Mouse (Mus musculus): ENCODE data around the gene Ppp1r18. TPM values are rescaled to one million over a fixed set of nuclear protein-coding genes. Genes with fewer than 3 reads are reported as not detected.

Gene Ppp1r18
- total RNA-seq, 1 experiment, result 29.9 TPM

DNA sequence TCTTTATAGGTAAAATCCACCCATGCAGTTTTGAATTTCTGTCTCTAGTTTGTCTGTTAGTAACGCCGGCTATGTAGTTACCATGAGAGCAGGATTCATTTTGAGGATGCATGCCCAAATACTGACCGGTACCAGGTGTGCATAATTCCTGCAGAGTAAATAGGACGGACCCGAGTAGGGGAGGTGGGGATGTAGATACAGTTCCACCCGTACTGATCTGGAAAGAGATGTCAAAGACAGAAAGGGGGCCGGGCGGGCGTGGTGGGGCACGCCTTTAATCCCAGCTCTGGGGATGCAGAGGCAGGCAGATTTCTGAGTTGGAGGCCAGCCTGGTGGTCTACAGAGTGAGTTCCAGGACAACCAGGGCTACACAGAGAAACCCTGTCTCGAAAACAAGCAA lies 23.4 kb upstream of the Ppp1r18 start:
- Histone ChIP-seq H3K4me1 (ENCODE audit: control insufficient read depth in 2 of 2, insufficient read depth in 2 of 2, low read length in 2 of 2, poor library complexity in 1 of 2) (peaks cover 0 to 13% of the 10 kb centered on the region in 2 experiments; a peak in 3 of 4 replicates), H3K4me3 (ENCODE audit: insufficient read depth in 1 of 2, low read depth in 1 of 2, low read length in 2 of 2, poor library complexity in 1 of 2, severe bottlenecking in 1 of 2) (peak overlapping the region; percentile 76 to 77), H3K9me3 (ENCODE audit: control insufficient read depth, insufficient read depth, low read depth, low read length) (no peaks in the 10 kb centered on the region), H3K36me3 (ENCODE audit: control insufficient read depth, insufficient read depth, low read length, poor library complexity, severe bottlenecking) (peaks cover 9% of the 10 kb centered on the region), H3K9ac (ENCODE audit: insufficient read depth, low read depth, low read length, poor library complexity, severe bottlenecking) (peak overlapping the region; percentile 84), H3K27ac (ENCODE audit: insufficient read depth, low read depth, low read length, poor library complexity, severe bottlenecking) (peak overlapping the region; percentile 77)
- in situ Hi-C loops (cut with MboI; ENCODE audit: low sequenced_read_pairs in 2 of 2, unreplicated experiment in 2 of 2), result no loop called here
- DNase-seq (ENCODE audit: low read depth, low spot score), result no peak
- TF ChIP-seq HCFC1 (IDR thresholded peaks at IDR 0.05; ENCODE audit: borderline replicate concordance, insufficient read depth, low read length), result no peak
- no peak for TF ChIP-seq MAFK (IDR thresholded peaks at IDR 0.05; ENCODE audit: insufficient read depth, low read depth, low read length)
- no peak for TF ChIP-seq CHD2 (IDR thresholded peaks at IDR 0.05; ENCODE audit: low read depth, low read length)
- no peak for TF ChIP-seq ZC3H11A (IDR thresholded peaks at IDR 0.05; ENCODE audit: borderline replicate concordance, low read depth, low read length)
- no peak for TF ChIP-seq ZNF384 (IDR thresholded peaks at IDR 0.05; ENCODE audit: low read depth, low read length)

DNA sequence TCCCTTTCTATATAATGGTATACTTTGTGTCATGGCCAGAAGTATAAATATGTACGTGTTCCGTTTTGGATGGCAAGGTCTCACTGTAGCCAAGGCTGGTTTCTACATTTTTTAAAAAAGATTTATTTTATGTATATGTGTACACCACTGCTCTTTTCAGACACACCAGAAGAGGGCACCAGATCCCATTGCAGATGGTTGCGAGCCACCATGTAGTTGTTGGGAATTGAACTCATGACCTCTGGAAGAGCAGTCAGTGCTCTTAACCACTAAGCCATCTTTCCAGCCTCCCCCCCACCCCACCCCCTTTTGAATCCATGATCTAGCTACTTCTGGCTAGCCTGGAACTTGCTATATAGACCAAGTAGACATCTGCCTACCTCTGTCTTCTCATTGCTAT lies 21.9 kb upstream of the Ppp1r18 start:
- Histone ChIP-seq H3K4me1 (ENCODE audit: control insufficient read depth in 2 of 2, insufficient read depth in 2 of 2, low read length in 2 of 2, poor library complexity in 1 of 2) (peaks cover 0 to 13% of the 10 kb centered on the region in 2 experiments; a peak in 3 of 4 replicates), H3K36me3 (ENCODE audit: control insufficient read depth, insufficient read depth, low read length, poor library complexity, severe bottlenecking) (peaks cover 23% of the 10 kb centered on the region), H3K9ac (ENCODE audit: insufficient read depth, low read depth, low read length, poor library complexity, severe bottlenecking) (no peak overlapping the region), H3K4me3 (ENCODE audit: insufficient read depth in 1 of 2, low read depth in 1 of 2, low read length in 2 of 2, poor library complexity in 1 of 2, severe bottlenecking in 1 of 2) (no peak overlapping the region), H3K27ac (ENCODE audit: insufficient read depth, low read depth, low read length, poor library complexity, severe bottlenecking) (no peak overlapping the region), H3K9me3 (ENCODE audit: control insufficient read depth, insufficient read depth, low read depth, low read length) (no peaks in the 10 kb centered on the region)
- TF ChIP-seq CHD2 (IDR thresholded peaks at IDR 0.05; ENCODE audit: low read depth, low read length), result no peak
- TF ChIP-seq MAFK (IDR thresholded peaks at IDR 0.05; ENCODE audit: insufficient read depth, low read depth, low read length), result no peak
- no peak for TF ChIP-seq ZNF384 (IDR thresholded peaks at IDR 0.05; ENCODE audit: low read depth, low read length)
- TF ChIP-seq HCFC1 (IDR thresholded peaks at IDR 0.05; ENCODE audit: borderline replicate concordance, insufficient read depth, low read length), result no peak
- no peak for DNase-seq (ENCODE audit: low read depth, low spot score)
- in situ Hi-C loops (cut with MboI; ENCODE audit: low sequenced_read_pairs in 2 of 2, unreplicated experiment in 2 of 2), result no loop called here

DNA sequence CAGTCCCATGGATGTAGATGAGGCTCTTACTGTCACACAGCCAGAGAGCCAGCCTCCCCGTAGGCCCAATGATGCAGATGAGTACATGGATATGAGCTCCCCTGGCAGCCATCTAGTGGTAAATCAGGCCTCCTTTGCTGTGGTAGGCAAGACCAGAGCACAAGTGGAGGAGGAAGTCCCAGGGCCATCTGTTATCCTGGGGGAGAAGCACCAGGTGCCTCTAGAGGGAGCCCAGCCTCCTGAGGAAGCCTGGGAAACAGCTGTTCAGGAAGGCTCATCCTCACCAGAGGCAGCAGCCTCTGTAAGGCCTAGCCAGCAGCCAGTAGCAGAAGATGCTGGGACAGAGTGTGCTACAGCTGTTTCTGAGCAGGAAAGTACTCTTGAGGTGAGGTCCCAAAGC lies 17.3 kb upstream of the Ppp1r18 start:
- no peaks in the 10 kb centered on the region for H3K9me3 ChIP-seq (ENCODE audit: control insufficient read depth, insufficient read depth, low read depth, low read length)
- no peaks in the 10 kb centered on the region; a peak in 1 of 4 replicates for H3K4me1 ChIP-seq (ENCODE audit: control insufficient read depth in 2 of 2, insufficient read depth in 2 of 2, low read length in 2 of 2, poor library complexity in 1 of 2)
- TF ChIP-seq ZC3H11A (IDR thresholded peaks at IDR 0.05; ENCODE audit: borderline replicate concordance, low read depth, low read length) (no peak), HCFC1 (IDR thresholded peaks at IDR 0.05; ENCODE audit: borderline replicate concordance, insufficient read depth, low read length) (no peak), MAFK (IDR thresholded peaks at IDR 0.05; ENCODE audit: insufficient read depth, low read depth, low read length) (no peak), ZNF384 (IDR thresholded peaks at IDR 0.05; ENCODE audit: low read depth, low read length) (no peak), CHD2 (IDR thresholded peaks at IDR 0.05; ENCODE audit: low read depth, low read length) (no peak)
- no peak overlapping the region for H3K4me3 ChIP-seq (ENCODE audit: insufficient read depth in 1 of 2, low read depth in 1 of 2, low read length in 2 of 2, poor library complexity in 1 of 2, severe bottlenecking in 1 of 2)
- no peak for DNase-seq (ENCODE audit: low read depth, low spot score)
- no peak overlapping the region for H3K9ac ChIP-seq (ENCODE audit: insufficient read depth, low read depth, low read length, poor library complexity, severe bottlenecking)
- peaks cover 53% of the 10 kb centered on the region for H3K36me3 ChIP-seq (ENCODE audit: control insufficient read depth, insufficient read depth, low read length, poor library complexity, severe bottlenecking)
- no peak overlapping the region for H3K27ac ChIP-seq (ENCODE audit: insufficient read depth, low read depth, low read length, poor library complexity, severe bottlenecking)
- in situ Hi-C loops (cut with MboI; ENCODE audit: low sequenced_read_pairs in 2 of 2, unreplicated experiment in 2 of 2), result no loop called here

DNA sequence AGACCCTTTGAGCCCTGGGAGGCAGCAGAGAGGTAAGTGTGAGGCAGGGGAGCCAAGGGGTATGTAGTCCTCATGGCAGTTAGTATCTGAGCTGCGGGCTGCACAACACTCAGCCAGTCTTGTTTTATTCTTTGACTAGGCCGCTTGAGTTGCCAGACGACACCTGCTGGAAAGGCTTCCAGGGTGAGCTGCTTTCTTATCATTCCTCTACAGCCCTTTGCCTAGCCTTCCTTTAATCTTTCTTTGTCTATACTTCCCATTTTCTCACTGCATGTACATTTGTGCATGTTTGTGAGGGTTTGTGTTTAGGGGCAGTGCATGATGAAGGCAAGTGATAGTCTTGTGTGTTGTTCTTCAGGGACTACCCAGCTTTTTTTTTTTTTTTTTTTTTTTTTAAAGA lies 14.4 kb upstream of the Ppp1r18 start:
- H3K4me1 ChIP-seq (ENCODE audit: control insufficient read depth in 2 of 2, insufficient read depth in 2 of 2, low read length in 2 of 2, poor library complexity in 1 of 2), result peaks cover 0 to 4% of the 10 kb centered on the region in 2 experiments; a peak in 1 of 4 replicates
- H3K9ac ChIP-seq (ENCODE audit: insufficient read depth, low read depth, low read length, poor library complexity, severe bottlenecking), result no peak overlapping the region
- no peaks in the 10 kb centered on the region for H3K9me3 ChIP-seq (ENCODE audit: control insufficient read depth, insufficient read depth, low read depth, low read length)
- no peak overlapping the region for H3K27ac ChIP-seq (ENCODE audit: insufficient read depth, low read depth, low read length, poor library complexity, severe bottlenecking)
- TF ChIP-seq HCFC1 (IDR thresholded peaks at IDR 0.05; ENCODE audit: borderline replicate concordance, insufficient read depth, low read length) (no peak), MAFK (IDR thresholded peaks at IDR 0.05; ENCODE audit: insufficient read depth, low read depth, low read length) (no peak), ZNF384 (IDR thresholded peaks at IDR 0.05; ENCODE audit: low read depth, low read length) (no peak), ZC3H11A (IDR thresholded peaks at IDR 0.05; ENCODE audit: borderline replicate concordance, low read depth, low read length) (no peak)
- H3K36me3 ChIP-seq (ENCODE audit: control insufficient read depth, insufficient read depth, low read length, poor library complexity, severe bottlenecking), result peaks cover 66% of the 10 kb centered on the region
- in situ Hi-C loops (cut with MboI; ENCODE audit: low sequenced_read_pairs in 2 of 2, unreplicated experiment in 2 of 2), result no loop called here
- H3K4me3 ChIP-seq (ENCODE audit: insufficient read depth in 1 of 2, low read depth in 1 of 2, low read length in 2 of 2, poor library complexity in 1 of 2, severe bottlenecking in 1 of 2), result no peak overlapping the region
- no peak for DNase-seq (ENCODE audit: low read depth, low spot score)

DNA sequence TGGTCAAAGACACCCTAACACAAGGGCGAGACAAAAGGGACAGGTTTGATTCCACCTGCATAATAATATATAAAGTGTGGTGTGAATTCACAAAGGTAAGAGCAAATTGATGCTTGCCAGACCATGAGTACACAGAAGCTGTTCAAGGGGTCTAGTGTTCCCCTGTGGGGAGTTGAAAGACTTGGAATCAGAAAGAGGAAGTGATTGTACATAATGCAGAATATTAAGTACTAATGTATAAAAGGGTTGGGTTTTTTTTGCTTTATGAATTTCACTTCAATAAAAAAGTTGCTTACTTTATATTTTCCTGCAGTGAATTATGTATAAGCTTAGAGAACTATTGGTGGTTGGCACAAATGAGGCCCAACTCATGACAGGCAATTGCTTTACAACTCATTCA lies 6.0 kb upstream of the Ppp1r18 start:
- H3K4me1 ChIP-seq (ENCODE audit: control insufficient read depth in 2 of 2, insufficient read depth in 2 of 2, low read length in 2 of 2, poor library complexity in 1 of 2), result peaks cover 0 to 16% of the 10 kb centered on the region in 2 experiments; a peak in 2 of 4 replicates
- no peak overlapping the region for H3K4me3 ChIP-seq (ENCODE audit: insufficient read depth in 1 of 2, low read depth in 1 of 2, low read length in 2 of 2, poor library complexity in 1 of 2, severe bottlenecking in 1 of 2)
- H3K27ac ChIP-seq (ENCODE audit: insufficient read depth, low read depth, low read length, poor library complexity, severe bottlenecking), result no peak overlapping the region
- no peak for TF ChIP-seq ZC3H11A (IDR thresholded peaks at IDR 0.05; ENCODE audit: borderline replicate concordance, low read depth, low read length)
- TF ChIP-seq HCFC1 (IDR thresholded peaks at IDR 0.05; ENCODE audit: borderline replicate concordance, insufficient read depth, low read length), result no peak
- no peak for TF ChIP-seq CHD2 (IDR thresholded peaks at IDR 0.05; ENCODE audit: low read depth, low read length)
- no peak for TF ChIP-seq MAFK (IDR thresholded peaks at IDR 0.05; ENCODE audit: insufficient read depth, low read depth, low read length)
- no peak for TF ChIP-seq ZNF384 (IDR thresholded peaks at IDR 0.05; ENCODE audit: low read depth, low read length)
- no peak overlapping the region for H3K9ac ChIP-seq (ENCODE audit: insufficient read depth, low read depth, low read length, poor library complexity, severe bottlenecking)
- H3K36me3 ChIP-seq (ENCODE audit: control insufficient read depth, insufficient read depth, low read length, poor library complexity, severe bottlenecking), result peaks cover 27% of the 10 kb centered on the region
- no peaks in the 10 kb centered on the region for H3K9me3 ChIP-seq (ENCODE audit: control insufficient read depth, insufficient read depth, low read depth, low read length)
- DNase-seq (ENCODE audit: low read depth, low spot score), result no peak
- in situ Hi-C loops (cut with MboI; ENCODE audit: low sequenced_read_pairs in 2 of 2, unreplicated experiment in 2 of 2), result no loop called here

Data from ES-E14 (cell line).